Mouse (Mus musculus) urinary bladder, adult 18-20 months (tissue): ENCODE measurements around the gene Ggt1.

ENCODE experiments used
- DNase-seq, 2 experiments: peaks; one replicate each; pipeline ENCODE4 v3.0.0; 2022; ENCODE audit warnings: low spot score in 2 of 2, mixed read lengths in 2 of 2

The Ggt1 gene

DNA sequence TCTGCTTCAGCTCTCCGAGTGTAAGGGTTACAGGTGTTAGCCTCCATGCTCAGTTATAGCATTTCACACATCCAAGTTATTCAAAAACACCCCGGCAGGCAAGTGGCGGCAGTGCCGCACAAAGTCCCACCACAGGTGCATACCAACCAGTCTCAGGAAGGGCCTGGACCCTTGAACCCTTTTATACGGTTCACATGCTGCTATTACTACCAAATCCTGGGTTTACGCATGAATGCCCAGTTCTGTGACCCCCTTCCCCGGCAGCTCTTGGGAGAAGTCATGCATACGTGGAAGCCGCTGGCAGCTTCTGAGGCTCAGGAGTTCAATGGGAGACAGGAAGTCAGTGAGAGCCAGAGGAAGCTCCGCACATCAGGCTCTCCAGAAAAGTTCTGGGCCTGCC is 11.8 kb downstream of the Ggt1 start:
- DNase-seq = no peak

DNA sequence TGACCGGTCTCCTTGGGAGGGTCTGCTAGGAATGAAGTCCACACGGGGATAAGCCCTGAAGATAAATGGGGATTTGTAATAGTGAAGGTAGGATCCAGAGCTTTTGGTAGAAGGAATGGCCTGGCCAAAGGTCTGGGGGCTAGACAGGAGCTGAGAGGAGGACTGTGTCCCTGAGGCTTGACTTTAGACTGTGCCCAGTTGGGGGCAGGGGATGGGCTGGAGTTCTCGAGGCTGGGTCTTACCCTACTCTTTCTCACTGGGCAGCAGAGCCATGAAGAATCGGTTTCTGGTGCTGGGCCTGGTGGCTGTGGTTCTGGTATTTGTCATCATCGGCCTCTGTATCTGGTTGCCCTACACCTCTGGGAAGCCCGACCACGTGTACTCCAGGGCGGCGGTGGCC is 12.6 kb downstream of the Ggt1 start:
- no peak for DNase-seq

DNA sequence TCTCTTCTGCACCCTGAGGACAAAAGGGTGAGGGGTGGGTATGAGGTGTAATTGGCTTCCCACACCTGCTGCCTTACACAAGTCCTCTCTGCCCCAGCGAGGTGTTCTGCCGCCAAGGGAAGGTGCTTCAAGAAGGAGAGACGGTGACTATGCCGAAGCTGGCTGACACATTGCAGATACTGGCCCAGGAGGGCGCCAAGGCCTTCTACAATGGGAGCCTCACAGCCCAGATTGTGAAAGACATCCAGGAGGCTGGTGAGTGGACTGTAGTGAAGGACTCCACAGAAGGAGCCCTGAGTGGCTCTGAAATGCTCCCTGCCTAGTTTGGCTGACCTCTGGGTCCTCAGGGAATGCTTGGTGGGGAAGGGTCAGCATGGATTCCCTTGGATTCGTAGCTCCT is 17.7 kb downstream of the Ggt1 start:
- no peak for DNase-seq

DNA sequence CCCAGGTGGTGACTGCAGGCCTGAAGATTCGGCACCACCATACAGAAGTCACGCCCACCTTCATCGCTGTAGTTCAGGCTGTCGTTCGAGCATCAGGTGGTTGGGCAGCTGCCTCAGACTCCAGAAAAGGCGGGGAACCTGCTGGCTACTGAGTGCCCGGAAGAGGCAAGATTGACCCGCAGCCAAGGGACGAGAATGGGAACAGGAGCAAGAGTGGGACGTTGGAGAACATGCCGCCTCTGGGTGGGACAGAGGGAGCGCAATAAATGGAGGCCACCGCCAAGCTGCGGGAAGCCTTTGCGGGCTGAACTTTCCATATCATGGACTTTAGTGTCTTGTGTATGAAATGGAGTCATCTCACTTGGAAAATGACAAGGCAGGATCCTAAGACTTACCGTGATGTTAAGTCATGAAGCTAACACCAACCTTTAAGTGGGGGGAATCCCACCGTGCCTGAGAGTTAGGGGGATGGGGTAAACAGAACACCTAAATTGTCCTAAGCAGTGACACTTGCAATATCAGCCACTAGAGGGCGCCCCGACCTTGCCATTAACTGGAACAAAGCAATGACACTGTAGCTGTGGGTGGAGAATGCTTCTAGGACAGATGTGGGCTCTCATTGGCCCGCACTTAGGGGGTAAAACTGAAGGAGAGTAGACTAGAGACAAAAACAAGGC is 24.6 kb downstream of the Ggt1 start:
- DNase-seq = peak; percentile 74 to 86

DNA sequence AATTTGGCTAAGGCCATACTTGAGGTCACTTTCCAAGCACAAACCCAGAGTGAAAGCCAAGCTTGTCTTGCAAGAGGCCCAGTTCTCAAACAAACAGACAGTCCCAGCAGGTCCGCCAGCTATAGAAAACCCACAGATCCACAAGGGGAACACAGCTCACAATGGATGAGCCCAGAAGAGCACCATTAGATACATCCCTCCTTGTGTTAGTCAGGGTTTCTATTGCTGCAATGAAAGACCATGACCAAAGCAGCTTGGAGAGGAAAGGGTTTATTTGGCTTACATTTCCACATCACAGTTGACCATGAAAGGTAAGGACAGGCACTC is 25.1 kb downstream of the Ggt1 start:
- DNase-seq = no peak

DNA sequence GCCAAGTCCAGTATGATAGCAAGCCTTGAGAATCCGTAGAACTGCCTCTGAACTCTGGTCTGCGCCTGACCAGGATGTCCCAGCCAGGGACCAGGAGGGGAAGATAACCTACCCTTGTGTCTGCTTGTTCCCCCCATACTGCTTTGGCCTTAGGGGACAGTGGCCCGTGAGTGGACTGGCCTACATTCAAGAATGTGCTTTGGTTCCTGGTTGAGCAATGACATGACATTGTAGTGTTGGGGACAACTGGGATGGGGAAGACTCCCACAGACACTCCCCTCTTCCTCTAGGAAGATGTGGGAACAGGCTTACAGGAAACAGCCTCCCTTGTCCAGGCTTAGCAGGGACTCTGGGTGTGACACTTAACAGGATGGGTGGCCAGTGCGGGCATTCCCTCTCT is 26.4 kb downstream of the Ggt1 start:
- no peak for DNase-seq

DNA sequence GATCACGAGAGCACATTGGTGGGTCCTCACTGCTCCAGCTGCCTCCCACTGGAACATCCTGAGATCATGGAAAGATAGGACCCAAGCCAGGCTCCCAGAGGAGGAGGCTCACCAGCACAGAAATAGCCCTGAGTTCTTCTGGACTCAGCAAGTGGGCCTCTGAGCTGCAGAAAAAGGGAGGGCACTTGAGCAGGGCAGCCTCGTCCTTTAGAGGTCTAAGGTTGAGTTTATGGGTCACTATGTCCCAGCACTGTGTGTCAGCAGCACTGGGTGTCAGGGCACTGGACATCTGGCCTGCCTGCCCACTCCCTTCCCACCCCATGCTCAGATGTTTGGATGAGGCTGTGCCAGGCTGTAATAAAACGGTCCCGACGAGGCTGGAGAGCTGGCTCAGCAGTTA is 26.9 kb downstream of the Ggt1 start:
- peak in 1 of 2 experiments; percentile 17 for DNase-seq

DNA sequence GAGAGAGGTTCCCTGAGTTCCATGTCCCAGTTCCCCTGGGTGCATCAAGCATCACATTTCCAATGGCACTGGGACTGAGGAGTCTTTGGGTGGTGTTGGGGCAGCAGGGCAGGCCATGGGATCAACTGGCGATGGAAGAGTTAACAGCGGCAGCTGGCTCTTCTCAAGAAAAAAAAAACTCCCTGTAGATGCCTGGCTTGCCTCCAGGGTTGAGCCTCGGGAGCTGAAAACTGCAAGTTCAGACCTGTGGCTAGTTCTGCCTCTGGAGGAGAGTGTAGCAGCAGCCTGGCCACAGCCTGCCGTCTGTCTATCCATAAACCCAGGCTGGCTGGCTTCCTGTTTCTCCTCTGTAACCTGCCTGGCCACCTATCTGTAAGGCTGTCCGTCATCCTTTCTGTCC is 27.7 kb downstream of the Ggt1 start, which contains the start of gene Ggt5:
Gene Ggt5 (plus strand): TSS at position 212 of the 400 bp plus-strand sequence.
- DNase-seq = peak; percentile 53 to 76

DNA sequence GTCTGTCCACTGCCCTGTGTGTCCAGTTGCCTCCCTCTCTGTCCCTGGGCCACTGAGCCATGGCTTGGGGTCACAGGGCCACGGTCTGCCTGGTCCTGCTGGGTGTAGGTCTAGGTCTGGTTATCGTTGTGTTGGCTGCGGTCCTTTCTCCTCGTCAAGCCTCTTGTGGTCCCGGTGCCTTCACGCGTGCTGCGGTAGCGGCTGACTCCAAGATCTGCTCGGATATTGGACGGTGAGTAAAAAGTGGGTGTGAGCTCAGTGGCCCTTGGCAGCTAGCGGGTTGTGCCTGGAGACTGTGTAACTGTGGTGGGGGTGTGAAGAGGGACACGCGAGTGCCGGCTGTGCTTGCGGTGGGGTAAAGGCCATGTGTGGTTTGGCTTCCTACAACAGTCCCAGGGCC is 28.2 kb downstream of the Ggt1 start:
- DNase-seq = no peak

DNA sequence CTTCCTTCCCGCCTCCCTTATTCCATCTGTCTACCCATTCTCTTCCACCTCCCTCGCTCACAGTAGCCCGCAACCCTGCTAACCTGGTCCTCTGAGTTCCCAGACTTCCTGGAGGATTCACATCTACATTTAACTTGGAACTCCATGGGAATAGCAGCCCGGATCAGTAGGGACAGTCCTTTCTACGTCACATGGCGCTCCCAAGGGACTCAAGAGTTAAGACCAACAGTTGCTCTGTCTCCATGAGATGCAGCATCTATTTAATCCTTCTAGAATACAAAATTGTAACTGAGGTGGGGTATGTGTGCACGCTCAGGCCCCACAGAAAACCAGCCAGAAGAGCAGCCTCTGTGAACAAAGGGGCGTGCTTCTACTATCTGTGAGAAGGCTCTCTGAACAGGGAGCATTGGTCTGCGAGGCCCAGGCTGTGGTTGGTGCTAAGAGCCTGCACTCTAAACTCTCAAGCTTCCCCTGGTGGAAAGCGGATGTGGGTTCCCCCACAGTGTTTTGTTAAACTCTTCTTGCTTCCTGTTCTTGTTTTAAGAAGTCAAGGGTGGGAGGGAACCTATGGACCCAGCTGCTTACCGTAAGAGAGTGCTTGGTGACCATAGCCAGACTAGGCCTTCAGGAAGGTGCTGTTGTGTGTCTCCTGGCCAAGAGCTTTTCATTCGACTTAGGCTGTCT is 29.9 kb downstream of the Ggt1 start:
- no peak for DNase-seq

DNA sequence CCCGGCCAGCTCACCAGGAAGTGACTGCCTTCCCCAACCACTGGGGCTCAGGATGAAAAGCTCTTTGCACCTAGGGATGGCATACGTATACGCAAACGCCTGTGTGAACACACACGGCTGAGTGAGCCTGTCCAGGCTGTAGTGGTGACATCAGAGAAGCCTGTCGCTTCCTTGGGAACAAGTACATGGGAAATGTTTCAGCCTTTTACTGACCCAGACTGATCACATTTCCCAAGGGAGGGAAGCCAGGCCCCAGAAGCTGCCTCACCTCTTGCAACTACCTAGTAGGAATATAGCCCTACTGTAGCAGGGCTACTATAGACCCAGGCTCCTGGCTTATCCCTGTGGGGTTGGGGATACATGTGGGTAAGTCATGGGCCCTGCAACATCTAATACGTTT is 31.2 kb downstream of the Ggt1 start:
- DNase-seq = no peak

DNA sequence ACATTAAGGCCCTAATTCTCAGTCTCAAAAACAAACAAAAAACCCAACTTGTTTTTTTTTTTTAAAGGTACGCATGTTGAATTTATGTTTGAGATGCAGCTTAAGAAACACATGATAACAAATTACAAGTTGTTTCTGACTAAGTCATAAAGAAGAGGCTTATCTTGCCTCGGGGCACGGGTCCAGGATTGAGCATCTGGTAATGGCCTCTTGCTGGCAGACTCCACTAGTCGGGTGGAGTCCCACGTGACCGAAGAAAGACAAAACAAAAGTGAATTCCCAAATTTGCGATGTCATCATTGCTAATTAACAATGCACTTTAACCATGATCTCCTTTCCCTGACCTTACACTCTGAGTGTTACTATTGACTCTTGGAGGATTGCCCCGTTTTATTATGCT is 34.6 kb downstream of the Ggt1 start:
- DNase-seq = peak in 1 of 2 experiments; percentile 76

DNA sequence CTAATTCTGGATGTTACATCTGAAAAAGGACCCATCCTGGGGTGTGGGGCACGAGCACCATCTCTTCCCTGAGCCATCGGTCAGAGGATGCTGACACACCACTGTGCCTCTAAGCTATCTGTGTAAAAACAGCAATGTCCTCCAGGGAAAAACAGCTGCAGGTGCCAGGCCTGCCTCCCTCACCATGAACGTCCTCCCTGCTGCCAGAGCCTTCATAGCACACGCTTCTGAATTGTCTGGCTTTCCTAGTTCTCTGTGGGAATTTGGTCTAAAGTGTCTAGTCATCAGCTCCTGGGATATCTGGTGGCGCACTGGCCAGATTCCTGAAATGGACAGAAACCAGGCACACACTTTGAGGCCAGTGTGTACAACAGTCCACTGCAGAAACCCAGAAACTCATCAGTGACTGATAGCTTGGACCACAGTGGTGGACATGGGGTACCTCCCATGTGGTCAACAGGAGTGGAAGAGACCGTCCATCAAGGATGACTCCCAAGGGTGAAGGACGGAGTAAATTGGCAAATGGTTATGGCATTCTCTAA is 38.9 kb downstream of the Ggt1 start:
- no peak for DNase-seq

DNA sequence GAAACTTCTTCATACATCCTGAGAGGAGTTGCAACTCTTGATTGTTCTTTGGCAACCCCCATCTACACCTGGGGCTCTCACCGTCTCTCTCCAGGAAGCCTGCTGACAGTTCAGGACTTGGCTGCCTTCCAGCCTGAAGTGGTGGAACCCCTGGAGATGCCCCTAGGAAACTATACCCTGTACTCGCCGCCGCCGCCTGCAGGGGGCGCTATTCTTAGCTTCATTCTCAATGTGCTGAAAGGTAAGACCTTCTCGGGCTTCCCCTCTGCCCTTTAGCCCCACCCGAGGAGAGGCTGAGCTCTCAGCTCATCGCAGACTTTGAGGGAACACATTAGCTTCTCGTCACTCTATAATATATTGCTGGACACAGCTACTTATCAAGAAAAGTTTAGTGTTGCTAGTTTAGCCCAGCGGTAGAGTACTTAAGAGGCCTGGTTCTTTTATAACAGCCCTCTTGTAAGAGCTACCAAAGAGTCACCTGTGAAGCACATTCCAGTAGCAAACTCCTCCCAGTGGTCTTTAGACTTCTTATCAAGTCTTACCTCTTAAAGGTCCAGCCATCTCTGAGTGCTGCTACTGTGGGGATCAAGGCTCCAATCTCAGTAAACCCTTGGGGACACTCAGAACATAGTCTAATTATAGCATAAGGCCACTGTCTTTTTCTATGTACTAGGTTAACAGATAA is 43.9 kb downstream of the Ggt1 start:
- DNase-seq = no peak

DNA sequence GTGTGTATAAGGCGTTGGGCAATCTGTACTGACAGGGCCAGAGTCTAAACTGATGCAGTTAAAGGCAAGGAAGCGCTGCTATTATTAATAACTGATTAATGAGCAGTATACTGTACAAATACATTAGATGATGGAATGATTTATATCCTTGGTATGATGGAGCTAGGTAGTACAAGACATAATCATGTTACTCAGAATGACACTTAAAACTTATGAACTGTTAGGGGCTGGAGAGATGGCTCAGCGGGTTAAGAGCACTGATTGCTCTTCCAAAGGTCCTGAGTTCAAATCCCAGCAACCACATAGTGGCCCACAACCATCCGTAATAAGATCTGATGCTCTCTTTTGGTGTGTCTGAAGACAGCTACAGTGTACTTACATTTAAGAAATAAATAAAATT is 45.8 kb downstream of the Ggt1 start:
- DNase-seq = no peak

DNA sequence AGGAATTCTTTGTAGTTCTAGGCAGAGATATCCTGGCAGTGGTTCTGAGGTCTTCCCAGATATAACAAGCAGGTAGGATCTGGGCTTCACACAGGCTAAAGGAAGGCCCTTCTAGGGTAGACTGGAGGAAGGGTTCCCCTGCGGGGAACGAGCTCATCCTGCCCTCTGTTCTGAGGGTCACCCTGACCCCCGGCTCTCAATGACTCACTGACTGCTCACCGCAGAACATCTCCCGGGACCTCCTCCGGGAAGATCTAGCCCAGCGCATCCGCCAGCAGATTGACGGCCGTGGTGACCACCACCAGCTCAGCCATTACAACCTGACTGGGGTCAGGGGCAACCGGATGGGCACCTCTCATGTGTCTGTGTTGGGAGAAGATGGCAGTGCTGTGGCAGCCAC is 47.6 kb downstream of the Ggt1 start:
- DNase-seq = no peak

DNA sequence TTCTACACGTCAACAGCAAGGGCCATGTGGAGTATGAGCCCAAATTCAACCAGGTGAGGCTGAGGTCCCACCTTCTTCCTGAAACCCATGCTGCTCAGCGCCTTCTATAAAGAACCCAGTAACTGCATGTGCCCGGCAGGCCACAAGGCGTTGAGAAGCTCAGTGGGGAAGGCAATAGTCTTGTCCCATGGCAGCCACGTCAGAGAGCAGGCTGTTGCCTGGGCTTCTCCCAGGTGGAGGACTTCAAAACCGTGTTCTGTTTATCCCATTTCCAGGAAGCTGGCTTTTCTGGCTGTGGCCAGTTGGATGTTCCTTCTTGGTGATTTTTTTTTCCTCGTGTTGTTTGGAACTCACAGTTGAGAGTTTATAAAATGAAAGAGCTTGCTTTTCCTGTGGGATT is 49.1 kb downstream of the Ggt1 start:
- DNase-seq = no peak

DNA sequence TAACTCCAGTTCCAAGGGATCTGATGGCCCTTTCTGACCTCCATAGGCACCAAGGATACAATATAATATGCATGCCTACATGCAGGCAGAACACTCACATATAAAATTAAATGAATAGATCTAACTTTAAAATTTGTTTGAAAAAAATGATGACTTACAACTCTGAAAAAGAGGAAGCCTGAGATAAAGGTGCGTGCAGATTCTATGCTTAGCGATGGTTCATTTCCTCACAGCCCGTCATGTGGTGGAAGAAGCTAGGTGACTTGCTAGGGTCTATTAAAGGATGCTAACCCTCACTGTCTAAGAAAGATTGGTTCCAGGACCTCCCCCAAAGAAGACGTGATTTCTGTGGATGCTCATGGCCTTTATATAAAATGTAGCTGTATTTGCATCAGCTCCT is 54.6 kb downstream of the Ggt1 start:
- no peak for DNase-seq

DNA sequence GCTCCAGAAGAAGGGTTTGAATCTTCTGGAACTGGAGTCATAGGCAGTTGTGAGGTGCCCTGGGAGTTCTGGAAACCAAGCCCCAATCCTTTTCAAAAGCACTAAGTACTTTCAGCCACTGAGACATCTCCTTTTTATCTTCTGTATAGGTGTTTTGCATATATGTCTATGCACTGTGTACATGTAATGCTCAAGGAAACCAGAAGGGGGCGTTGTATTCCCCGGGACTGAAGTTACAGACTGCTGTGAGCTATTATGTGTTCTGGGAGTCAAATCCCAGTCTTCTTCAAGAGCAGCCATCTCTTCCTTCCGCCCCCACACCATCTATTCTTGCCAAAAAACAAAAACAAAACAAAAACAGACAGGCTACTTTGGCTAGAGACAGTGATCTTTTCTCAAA is 59.4 kb downstream of the Ggt1 start:
- no peak for DNase-seq

DNA sequence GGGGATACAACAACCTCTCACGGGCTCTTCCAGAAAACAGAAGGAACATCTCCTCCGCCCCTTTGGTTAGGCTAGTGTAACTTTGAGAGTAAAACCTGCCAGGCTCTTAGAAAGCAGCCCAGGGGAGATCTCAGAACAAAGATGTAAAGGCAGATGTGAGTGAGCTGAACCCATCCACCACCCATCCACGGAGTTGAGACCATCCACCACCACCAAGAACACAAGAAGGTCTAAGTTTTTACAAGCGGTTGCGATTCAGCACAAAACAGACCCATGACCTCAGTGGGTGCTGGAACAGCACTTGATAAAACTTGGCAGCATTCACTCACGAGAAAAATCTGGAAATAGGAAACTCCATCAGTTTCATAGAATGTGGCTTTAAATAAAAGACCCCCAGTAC is 64.5 kb downstream of the Ggt1 start:
- DNase-seq = no peak

DNA sequence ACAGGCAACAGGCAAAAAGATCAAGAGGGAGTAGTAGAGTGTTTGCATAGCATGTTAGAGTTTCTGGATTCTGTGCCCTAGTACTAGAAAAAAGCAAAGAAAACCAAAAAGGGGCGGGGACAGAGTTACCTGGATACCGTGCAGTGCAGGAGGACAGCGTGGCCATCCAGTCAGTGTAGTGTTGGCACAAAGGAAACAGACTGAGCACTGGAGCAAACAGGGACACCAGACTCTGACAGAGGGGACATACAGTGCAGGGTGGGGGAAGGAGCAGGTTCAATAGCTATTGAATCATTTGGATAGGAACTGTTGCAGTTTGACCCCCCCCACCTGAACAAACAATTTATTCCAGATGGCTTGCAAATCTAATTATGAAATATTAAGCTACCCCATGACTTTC is 65.6 kb downstream of the Ggt1 start:
- no peak for DNase-seq

DNA sequence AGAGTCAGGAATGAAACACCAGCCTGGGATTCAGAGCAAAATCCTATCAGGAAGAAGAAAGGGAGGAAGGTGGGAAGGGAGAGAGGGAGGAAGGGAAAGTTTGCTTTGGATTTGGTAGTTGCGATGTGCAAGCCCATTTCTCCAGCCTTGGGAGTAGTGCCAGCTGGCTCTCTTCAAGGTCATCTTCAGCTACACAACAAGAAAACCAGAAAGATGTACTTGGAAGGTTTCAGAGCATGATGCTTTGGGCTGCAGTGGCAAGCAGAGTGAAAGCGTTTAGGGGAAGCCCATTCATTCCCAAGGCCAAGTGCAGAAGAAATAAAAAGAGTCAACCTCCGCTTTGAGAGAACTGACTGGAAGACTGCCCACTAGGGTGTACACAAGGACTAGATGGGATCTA is 66.1 kb downstream of the Ggt1 start:
- DNase-seq = no peak

DNA sequence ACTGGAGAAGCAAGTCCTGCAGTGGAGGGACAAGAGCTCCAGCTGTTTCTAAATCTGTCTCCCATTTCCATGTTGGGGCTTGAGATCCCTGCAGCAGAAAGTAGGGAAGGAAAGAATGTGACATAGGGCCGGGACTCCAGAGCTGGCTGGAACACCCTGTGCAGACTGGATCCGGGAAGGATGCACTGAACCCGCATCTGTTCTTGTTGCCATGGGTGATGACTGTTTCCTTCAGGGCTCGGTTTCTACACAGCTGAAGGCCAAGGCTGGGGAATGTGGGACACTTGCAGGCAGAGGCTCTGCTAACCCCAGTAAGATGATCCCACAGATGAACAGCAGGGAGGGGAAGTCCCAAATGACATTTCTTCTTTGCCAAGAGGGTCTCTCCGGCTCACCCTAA is 71.2 kb downstream of the Ggt1 start:
- DNase-seq = no peak
